Mouse (Mus musculus): ENCODE data around the gene Lpcat2b. TPM values are rescaled to one million over a fixed set of nuclear protein-coding genes. Genes with fewer than 3 reads are reported as not detected.

Gene Lpcat2b
- polyA plus RNA-seq, 1 experiment = not detected

DNA sequence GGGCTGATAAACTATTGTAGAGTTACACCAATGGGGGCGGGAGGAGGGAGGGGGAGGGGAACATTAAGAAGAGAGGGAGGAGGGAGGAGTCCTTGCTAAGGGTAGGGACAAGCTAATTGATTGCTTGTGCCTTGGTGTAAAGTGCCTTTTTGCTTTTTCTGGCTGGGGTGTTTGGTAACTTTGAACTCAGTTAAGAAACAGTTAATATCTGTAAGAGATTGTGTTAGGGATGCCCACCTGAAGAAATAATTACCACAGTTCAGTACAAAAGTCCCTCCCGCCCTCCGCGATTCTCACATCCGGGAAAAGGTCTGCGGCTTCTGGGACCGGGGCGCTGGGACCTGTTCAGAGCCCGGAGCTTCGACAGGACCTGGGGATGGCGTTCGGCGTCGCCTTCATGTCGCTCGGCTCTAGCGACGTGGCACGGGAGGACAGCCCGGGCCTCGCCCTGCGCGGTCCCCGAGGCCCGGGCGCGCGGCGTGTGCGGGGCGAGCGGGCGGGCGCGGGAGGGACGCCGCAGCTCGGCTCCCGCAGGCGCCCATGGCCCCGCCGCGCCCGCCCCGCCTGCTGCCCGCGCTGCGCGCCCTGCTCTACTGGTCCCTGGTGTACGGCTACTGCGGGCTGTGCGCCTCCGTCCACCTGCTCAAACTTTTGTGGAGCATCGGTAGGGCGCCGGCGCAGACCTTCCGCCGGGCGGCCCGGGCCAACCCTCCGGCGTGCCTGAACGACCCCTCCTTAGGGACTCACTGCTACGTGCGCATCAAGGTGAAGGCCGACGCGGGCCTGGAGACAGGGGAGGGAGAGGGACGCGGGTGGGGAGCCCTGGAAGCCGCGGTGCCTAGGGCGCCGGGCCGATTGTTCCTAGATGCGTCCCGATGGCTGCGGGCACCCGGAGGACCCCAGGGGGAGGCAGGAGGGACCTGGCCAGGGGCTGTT is 28.1 kb upstream of the Lpcat2b start:
- H3ac ChIP-seq (ENCODE audit: control insufficient read depth, insufficient read length, low read depth) = no peak overlapping the region
- H3K4me3 ChIP-seq (ENCODE audit: insufficient read depth, poor library complexity, severe bottlenecking) = no peak overlapping the region

DNA sequence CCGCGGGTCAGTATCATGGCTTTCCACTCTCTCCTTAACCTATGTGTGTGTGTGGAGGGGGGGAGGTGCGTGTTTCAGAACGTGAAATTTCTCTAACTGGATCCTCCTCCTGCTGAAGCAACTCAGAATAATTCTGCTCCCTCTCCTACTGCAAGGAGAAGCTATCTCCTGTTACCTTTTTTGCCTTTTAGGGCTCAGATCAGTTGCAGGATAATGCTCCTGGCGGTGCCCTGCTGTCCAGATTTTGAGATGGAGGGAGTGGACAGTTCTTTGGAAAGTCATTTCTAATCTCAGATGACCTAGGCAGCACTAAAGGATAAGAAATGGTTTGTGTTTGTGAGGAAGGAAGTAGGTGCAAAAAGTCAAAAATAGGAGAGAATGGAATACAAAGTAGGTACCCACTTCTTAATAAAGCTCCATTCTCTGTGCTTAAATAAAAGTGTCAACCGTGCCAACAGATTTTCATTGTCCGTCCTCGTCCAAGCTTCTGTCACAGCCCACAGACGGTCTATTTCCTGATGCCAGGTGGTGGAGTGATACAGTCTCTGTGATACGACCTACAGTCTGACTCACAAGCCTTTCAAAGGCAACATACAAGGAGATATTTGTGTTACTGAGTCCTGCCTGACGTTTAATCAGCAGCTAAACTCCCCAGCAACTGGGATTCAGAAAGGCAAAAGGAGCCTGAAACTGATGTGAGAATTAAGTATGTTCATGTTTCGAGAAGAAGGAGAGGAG is 27.2 kb upstream of the Lpcat2b start:
- no peak overlapping the region for H3K4me3 ChIP-seq (ENCODE audit: insufficient read depth, poor library complexity, severe bottlenecking)
- no peak for TF ChIP-seq CTCF (IDR thresholded peaks at IDR 0.05; ENCODE audit: control insufficient read depth, insufficient read depth, insufficient read length)
- no peak for TF ChIP-seq MYOD1 (IDR thresholded peaks at IDR 0.05; ENCODE audit: control insufficient read depth, insufficient read length, low read depth)
- no peak for TF ChIP-seq FOSL1 (IDR thresholded peaks at IDR 0.05; ENCODE audit: insufficient read depth, low read length, poor library complexity, severe bottlenecking)
- TF ChIP-seq USF1 (IDR thresholded peaks at IDR 0.05; ENCODE audit: low read depth) = no peak
- no peak for TF ChIP-seq CEBPB (IDR thresholded peaks at IDR 0.05; ENCODE audit: low read depth)
- TF ChIP-seq MAX (IDR thresholded peaks at IDR 0.05) = no peak
- no peak for TF ChIP-seq MYOG (IDR thresholded peaks at IDR 0.05; ENCODE audit: control insufficient read depth, extremely low read depth, insufficient read length)
- no peaks in the 10 kb centered on the region for H3K79me2 ChIP-seq (ENCODE audit: control insufficient read depth, insufficient read depth)
- no peaks in the 10 kb centered on the region for H3K36me3 ChIP-seq (ENCODE audit: control insufficient read depth, insufficient read depth)
- peaks cover 26% of the 10 kb centered on the region for H3K27me3 ChIP-seq (ENCODE audit: control insufficient read depth, insufficient read depth, insufficient read length)
- no peak overlapping the region for H3ac ChIP-seq (ENCODE audit: control insufficient read depth, insufficient read length, low read depth)
- no peaks in the 10 kb centered on the region for H3K79me3 ChIP-seq (ENCODE audit: low read depth)

More for the DNA sequence above, 28.1 kb upstream of the Lpcat2b start:
- H3K36me3 ChIP-seq (ENCODE audit: control insufficient read depth, insufficient read depth) = no peaks in the 10 kb centered on the region
- TF ChIP-seq MYOG (IDR thresholded peaks at IDR 0.05; ENCODE audit: control insufficient read depth, extremely low read depth, insufficient read length) (no peak), MYOD1 (IDR thresholded peaks at IDR 0.05; ENCODE audit: control insufficient read depth, insufficient read length, low read depth) (no peak)
- H3K27me3 ChIP-seq (ENCODE audit: control insufficient read depth, insufficient read depth, insufficient read length) = peaks cover 26% of the 10 kb centered on the region
- H3K79me3 ChIP-seq (ENCODE audit: low read depth) = no peaks in the 10 kb centered on the region
- H3K79me2 ChIP-seq (ENCODE audit: control insufficient read depth, insufficient read depth) = no peaks in the 10 kb centered on the region

DNA sequence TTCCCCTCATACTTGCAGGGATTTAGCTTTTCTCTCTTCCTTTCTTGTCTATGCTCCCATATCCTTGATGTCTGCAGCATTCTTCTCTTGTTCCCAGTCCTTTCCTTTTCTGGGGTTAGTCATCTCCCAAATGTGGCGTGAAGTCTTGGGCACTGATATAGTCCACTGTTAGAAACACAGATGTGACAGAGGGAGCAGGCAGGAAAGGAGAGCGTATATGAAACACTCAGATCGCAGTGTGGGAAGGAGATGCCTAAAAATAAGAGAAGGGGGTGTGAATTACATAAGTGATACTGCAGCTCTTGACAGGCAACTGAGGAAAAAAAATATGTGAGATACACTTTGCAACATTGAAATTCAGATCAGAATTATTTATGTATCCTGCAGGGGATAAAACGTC is 26.0 kb upstream of the Lpcat2b start:
- no peak for TF ChIP-seq FOSL1 (IDR thresholded peaks at IDR 0.05; ENCODE audit: insufficient read depth, low read length, poor library complexity, severe bottlenecking)
- no peak for TF ChIP-seq CTCF (IDR thresholded peaks at IDR 0.05; ENCODE audit: control insufficient read depth, insufficient read depth, insufficient read length)
- no peak for TF ChIP-seq MYOG (IDR thresholded peaks at IDR 0.05; ENCODE audit: control insufficient read depth, extremely low read depth, insufficient read length)
- no peak for TF ChIP-seq MYOD1 (IDR thresholded peaks at IDR 0.05; ENCODE audit: control insufficient read depth, insufficient read length, low read depth)
- no peak for TF ChIP-seq CEBPB (IDR thresholded peaks at IDR 0.05; ENCODE audit: low read depth)
- Histone ChIP-seq H3K79me2 (ENCODE audit: control insufficient read depth, insufficient read depth) (no peaks in the 10 kb centered on the region), H3K79me3 (ENCODE audit: low read depth) (no peaks in the 10 kb centered on the region), H3ac (ENCODE audit: control insufficient read depth, insufficient read length, low read depth) (no peak overlapping the region), H3K36me3 (ENCODE audit: control insufficient read depth, insufficient read depth) (no peaks in the 10 kb centered on the region), H3K27me3 (ENCODE audit: control insufficient read depth, insufficient read depth, insufficient read length) (peaks cover 26% of the 10 kb centered on the region), H3K4me3 (ENCODE audit: insufficient read depth, poor library complexity, severe bottlenecking) (no peak overlapping the region)

DNA sequence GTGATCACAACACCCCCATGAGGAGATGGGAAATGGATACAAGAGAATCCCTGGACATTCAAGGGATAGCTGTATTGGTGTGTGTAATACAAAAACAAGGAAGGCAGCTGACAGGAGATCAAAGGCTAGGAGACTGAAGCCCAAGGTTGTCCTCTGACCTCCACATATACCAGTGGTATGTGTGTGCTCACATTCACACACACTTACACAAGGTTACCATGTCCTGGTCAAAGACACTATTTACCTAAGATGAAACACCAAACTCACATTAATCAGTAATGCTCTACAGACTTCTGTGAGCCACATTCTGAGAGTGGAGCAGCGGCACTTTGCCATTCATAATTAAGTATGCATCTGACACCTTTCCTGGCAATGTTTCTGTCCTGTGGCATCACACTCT is 21.0 kb upstream of the Lpcat2b start:
- no peaks in the 10 kb centered on the region for H3K79me3 ChIP-seq (ENCODE audit: low read depth)
- TF ChIP-seq MYOG (IDR thresholded peaks at IDR 0.05; ENCODE audit: control insufficient read depth, extremely low read depth, insufficient read length) (no peak), USF1 (IDR thresholded peaks at IDR 0.05; ENCODE audit: low read depth) (no peak), FOSL1 (IDR thresholded peaks at IDR 0.05; ENCODE audit: insufficient read depth, low read length, poor library complexity, severe bottlenecking) (no peak), MYOD1 (IDR thresholded peaks at IDR 0.05; ENCODE audit: control insufficient read depth, insufficient read length, low read depth) (no peak), CTCF (IDR thresholded peaks at IDR 0.05; ENCODE audit: control insufficient read depth, insufficient read depth, insufficient read length) (no peak), CEBPB (IDR thresholded peaks at IDR 0.05; ENCODE audit: low read depth) (no peak), MAX (IDR thresholded peaks at IDR 0.05) (no peak)
- no peak overlapping the region for H3K4me3 ChIP-seq (ENCODE audit: insufficient read depth, poor library complexity, severe bottlenecking)
- no peak overlapping the region for H3ac ChIP-seq (ENCODE audit: control insufficient read depth, insufficient read length, low read depth)
- H3K27me3 ChIP-seq (ENCODE audit: control insufficient read depth, insufficient read depth, insufficient read length) = peaks cover 3% of the 10 kb centered on the region
- H3K36me3 ChIP-seq (ENCODE audit: control insufficient read depth, insufficient read depth) = no peaks in the 10 kb centered on the region
- H3K79me2 ChIP-seq (ENCODE audit: control insufficient read depth, insufficient read depth) = no peaks in the 10 kb centered on the region

DNA sequence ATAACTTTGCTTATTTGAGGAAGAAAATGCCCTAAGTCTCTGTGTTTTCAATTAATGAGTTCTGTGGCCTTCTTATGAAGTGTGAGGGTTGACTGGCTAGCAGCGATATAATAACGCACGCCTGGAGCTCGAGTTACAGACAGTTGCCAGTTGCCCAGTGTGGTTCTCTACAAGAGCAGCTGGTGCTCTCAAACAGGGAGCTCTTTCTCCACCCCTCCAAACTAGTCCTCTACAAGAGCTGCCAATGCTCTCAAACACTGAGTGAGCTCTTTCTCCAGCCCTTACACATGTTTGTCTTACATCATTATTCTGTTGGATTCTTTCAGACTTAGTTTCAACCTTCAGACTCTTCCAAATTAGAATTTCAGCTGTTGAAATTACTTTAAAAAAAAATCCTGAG is 20.0 kb upstream of the Lpcat2b start:
- H3K36me3 ChIP-seq (ENCODE audit: control insufficient read depth, insufficient read depth) = no peaks in the 10 kb centered on the region
- no peak overlapping the region for H3ac ChIP-seq (ENCODE audit: control insufficient read depth, insufficient read length, low read depth)
- no peak overlapping the region for H3K4me3 ChIP-seq (ENCODE audit: insufficient read depth, poor library complexity, severe bottlenecking)
- H3K79me2 ChIP-seq (ENCODE audit: control insufficient read depth, insufficient read depth) = no peaks in the 10 kb centered on the region
- H3K27me3 ChIP-seq (ENCODE audit: control insufficient read depth, insufficient read depth, insufficient read length) = peaks cover 3% of the 10 kb centered on the region
- TF ChIP-seq FOSL1 (IDR thresholded peaks at IDR 0.05; ENCODE audit: insufficient read depth, low read length, poor library complexity, severe bottlenecking) (no peak), CEBPB (IDR thresholded peaks at IDR 0.05; ENCODE audit: low read depth) (no peak), MAX (IDR thresholded peaks at IDR 0.05) (no peak), CTCF (IDR thresholded peaks at IDR 0.05; ENCODE audit: control insufficient read depth, insufficient read depth, insufficient read length) (no peak)
- no peaks in the 10 kb centered on the region for H3K79me3 ChIP-seq (ENCODE audit: low read depth)

Measured in C2C12 (cell line).